Mouse (Mus musculus) adrenal gland, adult (tissue): ENCODE measurements around the gene Atp8a1.

ENCODE experiments used
- DNase-seq, 2 experiments: peaks; one replicate each; pipeline ENCODE4 v3.0.0; 2022 to 2023; ENCODE audit warnings: low spot score in 1 of 2; ENCODE audit not compliant: inconsistent age in 2 of 2

The Atp8a1 gene

GRCm38 (mm10) chr5:67572552-67573155, 274.6 kb downstream of the Atp8a1 start:
- DNase-seq, result no peak
